Mouse (Mus musculus) hindbrain, embryonic 11.5 days (tissue): ENCODE measurements at regions not wholly inside any gene's neighbourhood (a gene's known extent, or its start where the extent isn't known, plus 50 kb on each side); places are given as distances from the start of the nearest gene placed in this dataset.
A peak's percentile ranks its signal among the peaks of the same experiment; 100 is the strongest.

Source experiments
- ATAC-seq: fragments of 200-750 bp; cut with Nextera tagmentation; 2 replicates; pipeline ENCODE4 v1.8.0; 2017; ENCODE audit warnings: mild to moderate bottlenecking, moderate TSS enrichment, moderate library complexity; ENCODE audit not compliant: low FRiP score
- DNase-seq: peaks from one replicate; pipeline ENCODE4 v3.0.0-alpha.2; 2015; ENCODE audit warnings: low spot score
- H3K27ac ChIP-seq: fragments of 300-500 bp; sonication (generic); 2 replicates; pipeline ENCODE4 v1.5.1; 2014; ENCODE audit warnings: mild to moderate bottlenecking, low read depth, low read length
- H3K27me3 ChIP-seq: fragments of 300-500 bp; sonication (generic); 2 replicates; pipeline ENCODE4 v1.6.1; 2014; ENCODE audit warnings: mild to moderate bottlenecking, low read length, moderate library complexity, mixed read lengths; ENCODE audit not compliant: control insufficient read depth, insufficient read depth
- H3K36me3 ChIP-seq: fragments of 300-500 bp; sonication (generic); 2 replicates; pipeline ENCODE4 v1.6.1; 2014; ENCODE audit warnings: mild to moderate bottlenecking, low read length, moderate library complexity, mixed read lengths; ENCODE audit not compliant: control insufficient read depth, insufficient read depth
- H3K4me1 ChIP-seq: fragments of 300-500 bp; sonication (generic); replicated peaks from 2 replicates; pipeline ENCODE4 v1.6.1; 2014; ENCODE audit warnings: low read length, mixed read lengths; ENCODE audit not compliant: control insufficient read depth, insufficient read depth
- H3K4me2 ChIP-seq: fragments of 300-500 bp; sonication (generic); replicated peaks from 2 replicates; pipeline ENCODE4 v1.6.1; 2014; ENCODE audit warnings: mild to moderate bottlenecking, low read depth, low read length
- H3K4me3 ChIP-seq: fragments of 300-500 bp; sonication (generic); 2 replicates; pipeline ENCODE4 v1.5.1; 2014; ENCODE audit warnings: low read depth, low read length
- H3K9ac ChIP-seq: fragments of 300-500 bp; sonication (generic); 2 replicates; pipeline ENCODE4 v1.6.1; 2014; ENCODE audit warnings: low read depth, low read length
- H3K9me3 ChIP-seq: fragments of 300-500 bp; sonication (generic); 2 replicates; pipeline ENCODE4 v1.6.1; 2016; ENCODE audit warnings: low read length; ENCODE audit not compliant: control insufficient read depth
- WGBS: fragments of 180-500 bp; shearing (Covaris S2); extraction: QIAGEN DNeasy Blood & Tissue Kit; methylation state at CpG from one replicate; pipeline ENCODE4 v1.1.7; 2014; 5-methylcytosine and 5-hydroxymethylcytosine counted together

GRCm38 (mm10) chr15:36910272-36910671, 97.3 kb downstream of the Zfp706 start:
- H3K27me3 ChIP-seq: no peaks in the 10 kb centered on the region
- H3K36me3 ChIP-seq: no peaks in the 10 kb centered on the region
- no peaks in the 10 kb centered on the region for H3K4me1 ChIP-seq
- H3K4me3 ChIP-seq: no peak overlapping the region
- no peak overlapping the region for H3K4me2 ChIP-seq
- H3K9ac ChIP-seq: no peak overlapping the region
- WGBS: 83% methylated on average over 2 of the region's 2 CpGs
- no peak for ATAC-seq
- no peaks in the 10 kb centered on the region for H3K9me3 ChIP-seq
- no peak overlapping the region for H3K27ac ChIP-seq
- no peak for DNase-seq

GRCm38 (mm10) chr15:36909494-36909893, 98.1 kb downstream of the Zfp706 start:
- no peaks in the 10 kb centered on the region for H3K4me1 ChIP-seq
- DNase-seq (no peak), ATAC-seq (no peak)
- no peaks in the 10 kb centered on the region for H3K36me3 ChIP-seq
- no peaks in the 10 kb centered on the region for H3K9me3 ChIP-seq
- WGBS: 87% methylated on average over 3 of the region's 3 CpGs
- H3K27ac ChIP-seq: no peak overlapping the region
- H3K9ac ChIP-seq: no peak overlapping the region
- H3K4me2 ChIP-seq: no peak overlapping the region
- no peaks in the 10 kb centered on the region for H3K27me3 ChIP-seq
- H3K4me3 ChIP-seq: no peak overlapping the region

DNA sequence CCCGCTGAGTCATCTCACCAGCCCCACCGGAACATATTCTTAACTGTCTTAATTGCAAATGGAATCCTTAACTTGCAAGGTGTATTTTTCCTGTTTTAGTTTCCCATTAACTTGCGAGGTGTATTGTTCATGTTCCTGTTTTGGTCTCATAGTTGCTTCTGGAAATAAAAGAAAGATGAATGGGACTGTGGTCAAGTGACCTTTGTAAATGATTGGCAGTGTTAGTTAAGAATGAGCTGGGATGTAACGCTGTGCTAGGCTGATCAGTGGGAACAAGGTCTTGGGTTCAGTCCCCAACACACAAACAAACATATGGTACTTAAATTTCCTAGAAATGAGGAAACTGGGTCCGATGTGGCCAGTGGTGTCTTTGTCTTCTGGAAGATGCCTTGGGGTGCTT, 100.8 kb downstream of the Zfp706 start:
- ATAC-seq: no peak
- WGBS: 89% methylated on average over 5 of the region's 5 CpGs
- no peaks in the 10 kb centered on the region for H3K27me3 ChIP-seq

GRCm38 (mm10) chr15:36906052-36906451, 101.5 kb downstream of the Zfp706 start:
- Histone ChIP-seq H3K4me2 (no peak overlapping the region), H3K36me3 (no peaks in the 10 kb centered on the region), H3K4me3 (no peak overlapping the region), H3K27me3 (no peaks in the 10 kb centered on the region), H3K27ac (no peak overlapping the region), H3K9me3 (no peaks in the 10 kb centered on the region), H3K4me1 (0 out of 2 replicates have a peak, but pooled peaks cover 4% of the 10 kb centered on the region), H3K9ac (no peak overlapping the region)
- 83% methylated on average over 3 of the region's 3 CpGs for WGBS
- no peak for DNase-seq
- ATAC-seq: no peak

More for the DNA sequence above, 100.8 kb downstream of the Zfp706 start:
- Histone ChIP-seq H3K36me3 (no peaks in the 10 kb centered on the region), H3K4me3 (no peak overlapping the region), H3K9ac (no peak overlapping the region), H3K27ac (no peak overlapping the region), H3K4me1 (no peaks in the 10 kb centered on the region), H3K9me3 (no peaks in the 10 kb centered on the region), H3K4me2 (no peak overlapping the region)
- no peak for DNase-seq

- no peak overlapping the region for H3K27ac ChIP-seq
- H3K4me2 ChIP-seq: no peak overlapping the region
- no peak overlapping the region for H3K4me3 ChIP-seq
- no peak for DNase-seq
- H3K4me1 ChIP-seq: 0 out of 2 replicates have a peak, but pooled peaks cover 5% of the 10 kb centered on the region
- no peak for ATAC-seq
- no peaks in the 10 kb centered on the region for H3K27me3 ChIP-seq
- no peak overlapping the region for H3K9ac ChIP-seq
- no peaks in the 10 kb centered on the region for H3K9me3 ChIP-seq
- no peaks in the 10 kb centered on the region for H3K36me3 ChIP-seq
- 81% methylated on average over 5 of the region's 5 CpGs for WGBS
Observed at GRCm38 (mm10) chr15:36903922-36904321, 103.7 kb downstream of the Zfp706 start.

DNA sequence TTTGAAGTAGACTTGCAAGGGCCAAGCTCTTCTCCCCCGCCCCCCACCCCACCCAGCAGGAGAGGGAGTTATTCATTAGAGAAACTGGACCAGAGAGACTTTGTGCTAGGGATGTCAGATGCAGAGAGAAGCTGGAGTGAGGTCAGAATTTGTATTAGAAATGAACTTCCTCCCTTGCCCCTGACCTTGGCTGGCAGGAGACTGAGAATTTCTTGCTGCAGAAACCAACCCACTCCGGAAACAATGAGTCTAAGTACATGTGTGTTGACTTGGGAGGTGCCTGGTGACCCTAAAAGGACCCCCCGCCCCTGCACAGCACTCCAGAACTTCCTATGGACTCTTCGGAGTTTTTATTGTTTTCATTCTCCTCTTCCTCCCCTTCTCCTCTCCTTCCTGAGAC, 104.3 kb downstream of the Zfp706 start:
- WGBS: 37% methylated on average over 4 of the region's 4 CpGs
- ATAC-seq: no peak

DNA sequence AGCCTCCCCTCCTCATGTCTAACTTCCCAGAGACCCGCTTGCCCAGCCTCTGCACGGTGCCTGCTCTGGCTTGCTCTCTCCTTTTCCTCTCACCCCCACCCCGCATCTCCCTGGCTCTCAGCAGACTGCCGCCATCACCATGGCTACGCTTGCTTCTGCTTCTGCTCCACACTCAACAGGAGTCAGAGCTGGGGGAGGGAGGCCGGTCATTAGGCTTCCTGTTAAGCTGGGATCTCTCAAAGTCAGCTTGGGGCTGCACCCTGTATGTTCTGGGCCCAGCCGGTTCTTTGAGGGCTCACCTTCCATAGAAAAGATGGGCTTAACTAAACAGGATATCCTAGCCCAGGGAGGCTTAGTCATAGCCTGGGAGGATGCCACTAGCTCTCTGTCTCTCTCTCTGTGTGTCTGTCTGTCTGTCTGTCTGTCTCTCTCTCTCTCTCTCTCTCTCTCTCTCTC, 105.7 kb downstream of the Zfp706 start:
- no peak overlapping the region for H3K4me2 ChIP-seq
- WGBS: 7% methylated on average over 7 of the region's 7 CpGs
- H3K27me3 ChIP-seq: no peaks in the 10 kb centered on the region
- H3K9me3 ChIP-seq: no peaks in the 10 kb centered on the region
- H3K9ac ChIP-seq: no peak overlapping the region
- no peak overlapping the region for H3K27ac ChIP-seq
- no peaks in the 10 kb centered on the region for H3K36me3 ChIP-seq
- H3K4me3 ChIP-seq: no peak overlapping the region
- ATAC-seq (peak; percentile 89), DNase-seq (peak; percentile 73)
- 0 out of 2 replicates have a peak, but pooled peaks cover 5% of the 10 kb centered on the region for H3K4me1 ChIP-seq

More for the DNA sequence above, 104.3 kb downstream of the Zfp706 start:
- Histone ChIP-seq H3K4me2 (no peak overlapping the region), H3K9ac (no peak overlapping the region), H3K36me3 (no peaks in the 10 kb centered on the region), H3K9me3 (no peaks in the 10 kb centered on the region), H3K27ac (no peak overlapping the region), H3K27me3 (no peaks in the 10 kb centered on the region), H3K4me1 (0 out of 2 replicates have a peak, but pooled peaks cover 5% of the 10 kb centered on the region), H3K4me3 (no peak overlapping the region)
- DNase-seq: no peak

- Histone ChIP-seq H3K4me1 (0 out of 2 replicates have a peak, but pooled peaks cover 5% of the 10 kb centered on the region), H3K27ac (no peak overlapping the region), H3K4me3 (no peak overlapping the region), H3K27me3 (no peaks in the 10 kb centered on the region), H3K36me3 (no peaks in the 10 kb centered on the region), H3K4me2 (no peak overlapping the region), H3K9ac (no peak overlapping the region), H3K9me3 (no peaks in the 10 kb centered on the region)
- peak; percentile 49 for ATAC-seq
- 66% methylated on average over 5 of the region's 5 CpGs for WGBS
- DNase-seq: no peak
Observed at GRCm38 (mm10) chr15:36901350-36901749, 106.2 kb downstream of the Zfp706 start.

- DNase-seq (no peak), ATAC-seq (0 out of 2 replicates have a peak, but pooled peaks have one; percentile 4)
- no peaks in the 10 kb centered on the region for H3K9me3 ChIP-seq
- H3K9ac ChIP-seq: no peak overlapping the region
- no peaks in the 10 kb centered on the region for H3K36me3 ChIP-seq
- H3K4me2 ChIP-seq: no peak overlapping the region
- WGBS: 73% methylated on average over 2 of the region's 2 CpGs
- H3K27ac ChIP-seq: no peak overlapping the region
- no peaks in the 10 kb centered on the region for H3K27me3 ChIP-seq
- no peak overlapping the region for H3K4me3 ChIP-seq
- H3K4me1 ChIP-seq: 0 out of 2 replicates have a peak, but pooled peaks cover 5% of the 10 kb centered on the region
Observed at GRCm38 (mm10) chr15:36900940-36901339, 106.6 kb downstream of the Zfp706 start.
